Mouse (Mus musculus) monocyte, adult 5-6 weeks (primary cell): ENCODE measurements around the gene Rai2. TPM values are rescaled to one million over a fixed set of nuclear protein-coding genes. Genes with fewer than 3 reads are reported as not detected.
"Not testable (repeated sequence)": the region's sequence is repeated elsewhere in the genome, so short reads cannot be mapped to it uniquely, and the experiment has no call there.

Experiments
- ATAC-seq: fragments of 153-309, 156-312 bp; replicated peaks from 2 replicates; pipeline ENCODE4 v1.8.0; 2017; ENCODE audit warnings: mild to moderate bottlenecking; ENCODE audit not compliant: low TSS enrichment, insufficient number of reproducible peaks, severe bottlenecking, poor library complexity, low FRiP score
- total RNA-seq: library from RNA; stranded (forward); fragments of 200-1000, 200-491, 200-594 nt; gene quantifications from 3 replicates; pipeline ENCODE4 v1.2.3, GENCODE M21; 2017

Rai2 gene
- total RNA-seq, 1 experiment from 2014 or later = not detected

DNA sequence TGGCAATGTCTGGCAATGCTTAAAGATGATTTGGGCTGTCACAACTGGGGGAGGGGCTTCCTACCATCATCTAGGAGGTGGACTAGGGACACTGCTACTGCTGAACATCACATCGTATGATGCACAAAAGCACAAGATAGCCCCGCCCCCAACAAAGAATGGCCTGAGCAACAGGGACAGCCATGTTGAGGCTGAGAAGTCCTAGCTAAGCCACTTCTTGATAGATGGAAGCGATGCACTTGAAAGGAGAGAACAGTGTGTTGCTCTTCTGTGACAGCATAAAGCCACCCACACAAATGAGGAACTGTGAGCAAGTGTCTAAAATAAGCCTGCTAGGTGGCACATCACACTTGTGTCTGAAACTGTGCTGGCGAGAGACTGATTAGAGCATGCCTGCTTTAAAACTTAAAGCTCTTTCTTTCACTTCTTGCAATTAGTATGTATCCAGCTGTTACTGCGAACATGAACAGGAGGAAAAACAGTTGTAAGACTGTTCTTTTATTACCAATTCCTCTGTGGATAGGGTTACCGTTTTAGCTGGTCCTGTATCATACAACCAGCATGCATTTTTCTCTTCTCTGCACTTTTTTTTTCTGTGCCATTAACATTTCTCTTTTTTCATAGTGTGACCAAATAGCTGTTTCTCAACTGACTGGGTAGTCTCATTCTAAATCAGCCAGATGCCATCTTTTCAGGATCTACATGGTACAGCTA, 63.6 kb downstream of the Rai2 start:
- ATAC-seq = no peak

DNA sequence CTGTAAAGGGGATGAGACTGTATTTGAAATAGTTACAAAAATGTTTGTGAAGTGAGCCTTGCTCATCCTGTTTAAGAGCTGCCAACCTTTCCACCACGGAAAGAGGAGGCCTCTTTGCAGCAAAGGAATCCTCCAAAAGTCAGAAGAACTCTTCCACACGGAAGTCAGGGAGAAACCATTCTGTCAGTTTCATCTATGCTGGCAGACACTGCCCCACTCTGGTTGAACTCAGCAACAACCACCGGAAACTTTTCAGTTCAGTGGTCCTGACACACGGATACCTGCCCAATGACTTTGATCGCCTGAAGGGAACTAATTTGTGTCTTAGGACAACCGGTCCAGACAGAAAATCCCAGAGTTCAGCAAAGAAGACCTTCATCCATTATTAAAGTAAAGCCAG, 73.3 kb downstream of the Rai2 start:
- no peak for ATAC-seq

DNA sequence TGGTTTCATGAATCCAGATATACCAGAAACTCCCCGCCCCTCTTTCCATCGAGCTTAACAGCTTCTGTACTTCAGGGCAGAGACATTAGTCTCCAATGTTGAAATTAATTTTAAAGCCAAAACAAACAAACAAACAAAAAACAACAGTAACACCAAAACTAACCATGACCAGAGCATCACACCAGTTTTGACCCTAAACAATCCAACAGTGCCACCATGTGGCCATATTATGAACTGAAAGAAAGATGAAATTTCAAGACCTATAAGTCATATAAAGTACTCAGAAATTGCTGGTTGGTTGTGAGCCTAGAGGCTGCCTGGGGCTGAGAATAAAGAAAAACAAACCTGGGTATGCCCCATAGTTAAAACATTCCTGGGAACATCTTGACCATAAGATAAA, 109.3 kb downstream of the Rai2 start:
- not testable (repeated sequence) for ATAC-seq
